Mouse (Mus musculus) yolk sac, embryonic 10.5 days (tissue): ENCODE data around the gene Casc3.

Experiments
- DNase-seq: peaks from one replicate; pipeline ENCODE4 v3.0.0-alpha.2; 2017; ENCODE audit warnings: low spot score

Gene Casc3

GRCm38 (mm10) chr11:98804605-98805004 lies at the start of gene Casc3:
Gene Casc3 (plus strand): TSS chr11:98804905.
- DNase-seq = no peak

- no peak for DNase-seq
These were observed 48.9 kb upstream of the Casc3 start for GRCm38 (mm10) chr11:98755726-98756380.

GRCm38 (mm10) chr11:98756711-98757110 lies 48.0 kb upstream of the Casc3 start:
- no peak for DNase-seq

- no peak for DNase-seq
These were observed 42.8 kb upstream of the Casc3 start for GRCm38 (mm10) chr11:98761939-98762338.

- no peak for DNase-seq
These were observed 41.8 kb upstream of the Casc3 start for GRCm38 (mm10) chr11:98762756-98763501.

GRCm38 (mm10) chr11:98763502-98763861 lies 41.2 kb upstream of the Casc3 start:
- no peak for DNase-seq

GRCm38 (mm10) chr11:98764091-98764490 lies 40.6 kb upstream of the Casc3 start:
- DNase-seq = no peak

GRCm38 (mm10) chr11:98764746-98765145 lies 40.0 kb upstream of the Casc3 start:
- DNase-seq = no peak

GRCm38 (mm10) chr11:98765421-98766309 lies 39.0 kb upstream of the Casc3 start:
- no peak for DNase-seq

GRCm38 (mm10) chr11:98766346-98766745 lies 38.4 kb upstream of the Casc3 start:
- DNase-seq = no peak

GRCm38 (mm10) chr11:98766816-98767215 lies 37.9 kb upstream of the Casc3 start:
- no peak for DNase-seq

- DNase-seq = no peak
These were observed 37.4 kb upstream of the Casc3 start for GRCm38 (mm10) chr11:98767276-98767675.

GRCm38 (mm10) chr11:98767713-98768112 lies 37.0 kb upstream of the Casc3 start:
- DNase-seq = no peak

GRCm38 (mm10) chr11:98768127-98769006 lies 36.3 kb upstream of the Casc3 start:
- DNase-seq = no peak

- no peak for DNase-seq
These were observed 35.4 kb upstream of the Casc3 start for GRCm38 (mm10) chr11:98769007-98769954.

GRCm38 (mm10) chr11:98770096-98770975 lies 34.4 kb upstream of the Casc3 start:
- DNase-seq = no peak

GRCm38 (mm10) chr11:98771131-98771530 lies 33.6 kb upstream of the Casc3 start:
- no peak for DNase-seq

GRCm38 (mm10) chr11:98771844-98772525 lies 32.7 kb upstream of the Casc3 start:
- no peak for DNase-seq

GRCm38 (mm10) chr11:98772667-98773171 lies 32.0 kb upstream of the Casc3 start:
- DNase-seq = no peak
